Mouse (Mus musculus) T-cell, adult 2 months (primary cell): ENCODE data around the gene Pdk2.

ENCODE experiments used
- DNase-seq: peaks from one replicate; pipeline ENCODE4 v3.0.0; 2022; ENCODE audit warnings: low spot score

Gene Pdk2

DNA sequence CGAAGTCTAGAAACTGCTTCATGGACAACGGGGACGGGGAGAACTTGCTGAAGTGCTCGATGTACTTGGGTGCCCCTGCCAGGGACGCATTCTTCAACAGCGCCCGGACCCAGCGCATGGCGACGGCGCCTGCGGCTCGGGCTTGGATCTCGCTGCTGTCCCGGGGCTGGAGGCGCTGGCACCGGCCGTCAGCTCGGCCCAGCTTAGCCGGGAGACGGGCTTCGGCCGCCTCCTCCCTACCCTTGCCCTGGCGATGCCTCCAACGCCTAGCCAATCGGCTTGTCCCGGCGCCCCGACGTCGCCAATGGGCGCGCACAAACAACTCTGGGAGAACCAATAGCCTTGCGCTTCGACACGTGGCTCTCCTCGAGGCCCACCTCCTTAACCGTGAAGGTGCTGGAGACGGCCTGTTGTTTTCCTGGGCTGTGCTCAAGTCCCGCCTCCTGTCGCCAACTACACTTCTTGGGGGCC, at the start of gene Pdk2:
Gene Pdk2 (minus strand): TSS at position 216 of the 471 bp plus-strand sequence.
- peak; percentile 92 for DNase-seq

GRCm38 (mm10) chr11:95088857-95089779, 48.0 kb upstream of the Pdk2 start:
- DNase-seq = no peak

DNA sequence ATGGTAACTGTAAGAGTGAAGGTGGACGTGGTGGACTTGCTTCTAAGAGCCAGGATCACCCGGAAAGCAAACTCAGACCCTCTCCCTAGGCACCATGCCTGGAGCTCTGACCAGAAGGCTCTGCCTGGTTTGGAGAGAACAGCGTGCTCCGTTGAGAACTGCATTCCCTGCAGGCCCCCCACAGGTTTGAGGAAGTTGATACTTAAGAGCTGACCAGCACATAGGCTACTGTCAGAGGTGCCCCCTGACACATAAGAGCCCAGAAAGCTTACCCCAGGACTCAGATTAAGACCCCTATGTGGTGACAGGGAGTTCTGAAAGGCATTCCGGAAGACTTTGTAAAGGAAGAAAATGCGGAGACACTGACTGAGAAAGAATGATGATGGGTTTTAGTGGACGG, 47.1 kb upstream of the Pdk2 start:
- no peak for DNase-seq

- no peak for DNase-seq
These were observed 46.4 kb upstream of the Pdk2 start for GRCm38 (mm10) chr11:95087301-95088228.

DNA sequence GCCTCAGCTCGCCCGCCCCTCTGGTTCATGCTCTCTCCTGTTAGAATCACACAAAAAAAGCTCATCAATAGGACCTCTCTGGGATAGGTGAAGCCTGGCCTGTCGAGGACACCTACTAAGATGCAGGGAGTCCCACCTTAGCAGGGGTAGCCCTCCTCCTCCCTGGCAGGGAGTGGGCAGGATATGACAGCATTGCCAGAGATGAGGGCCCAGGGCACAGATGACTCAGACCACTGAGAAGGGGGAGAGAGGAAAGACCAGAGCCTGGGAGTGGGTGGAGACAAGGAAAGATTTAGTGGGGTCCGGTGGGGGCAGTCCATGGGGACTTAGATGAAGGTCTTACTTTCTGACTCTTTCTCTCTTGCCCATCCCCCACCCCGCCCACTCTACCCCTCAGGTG, 45.1 kb upstream of the Pdk2 start:
- DNase-seq = no peak

DNA sequence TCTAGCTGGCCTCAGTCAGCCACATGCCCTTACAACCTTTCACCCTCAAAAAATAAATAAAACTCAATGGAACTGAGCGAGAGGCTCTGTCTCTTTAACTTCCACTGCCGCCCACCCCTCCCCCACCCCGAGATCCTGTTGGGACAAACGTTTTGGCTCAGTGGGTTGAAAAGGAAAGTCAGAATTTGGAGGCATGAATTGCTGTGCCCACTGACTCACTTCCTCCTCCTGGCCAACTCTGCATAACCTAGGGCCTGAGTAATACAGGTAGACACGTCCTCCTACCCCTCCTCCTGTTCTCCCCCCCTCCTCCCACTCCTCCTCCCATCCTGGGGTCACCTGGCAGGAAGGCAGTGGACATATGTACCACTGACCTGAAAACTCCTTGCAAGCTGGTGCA, 44.6 kb upstream of the Pdk2 start:
- DNase-seq = no peak

DNA sequence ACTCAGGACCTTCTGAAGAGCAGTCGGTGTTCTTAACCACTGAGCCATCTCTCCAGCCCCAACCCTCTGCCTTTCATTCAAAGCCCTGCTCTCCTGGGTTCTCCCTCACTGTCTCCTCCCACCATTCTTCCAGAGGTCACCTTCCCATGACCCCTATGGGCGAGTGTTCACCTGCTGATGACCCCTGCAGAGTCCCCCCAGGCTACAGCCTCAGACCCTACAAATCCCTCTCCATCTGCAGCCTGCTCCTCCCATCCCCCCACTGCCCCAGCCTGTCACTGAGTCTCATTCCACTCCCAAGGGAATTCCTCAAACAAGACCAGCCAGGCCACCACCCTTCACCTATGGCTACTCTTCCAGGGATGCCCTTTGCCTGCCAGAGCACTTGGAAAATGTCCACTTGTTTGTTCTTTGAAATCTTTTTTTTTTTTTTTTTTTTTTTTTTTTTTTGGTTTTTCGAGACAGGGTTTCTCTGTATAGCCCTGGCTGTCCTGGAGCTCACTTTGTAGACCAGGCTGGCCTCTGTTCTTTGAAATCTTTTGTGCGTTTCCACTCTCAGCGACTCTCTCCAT, 43.7 kb upstream of the Pdk2 start:
- DNase-seq = no peak

DNA sequence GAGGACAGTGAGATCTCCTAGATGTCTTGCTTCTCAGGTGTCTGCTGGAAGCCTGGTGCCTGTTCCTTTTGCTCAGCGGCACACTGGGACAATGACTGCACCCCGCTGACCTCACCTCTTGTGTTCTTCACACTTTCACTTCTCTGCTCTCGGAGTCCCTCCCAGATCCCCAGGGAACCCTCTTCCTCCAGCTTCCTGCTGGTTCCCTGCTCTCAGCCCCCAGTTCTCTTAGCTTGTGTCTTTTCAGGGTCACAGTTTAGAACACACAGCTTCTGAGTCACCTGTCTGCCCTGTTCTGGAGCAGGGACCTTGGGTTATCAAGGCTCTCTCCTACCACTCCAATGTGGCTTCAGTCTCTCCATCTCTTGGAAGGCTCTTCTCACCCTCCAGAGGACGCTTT, 43.0 kb upstream of the Pdk2 start:
- no peak for DNase-seq

DNA sequence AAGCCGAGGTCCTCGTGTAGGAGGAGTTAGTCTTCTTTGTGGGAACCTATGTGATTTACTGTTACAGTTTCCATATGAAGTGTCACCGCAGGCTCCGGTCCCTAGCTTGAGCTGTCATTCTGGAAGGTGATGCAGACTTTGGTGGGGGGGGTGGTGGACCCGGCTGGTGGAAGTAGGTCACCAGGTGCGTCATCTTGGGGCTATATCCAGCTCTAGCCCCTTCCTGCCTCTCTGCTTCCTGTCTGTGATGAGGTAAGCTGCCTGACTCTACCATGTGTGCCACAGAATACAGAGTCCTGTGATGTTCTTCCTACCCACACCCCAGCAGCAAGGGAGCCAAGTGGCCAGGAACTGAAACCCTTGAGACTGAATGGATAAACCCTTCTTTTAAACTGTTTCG, 41.7 kb upstream of the Pdk2 start:
- DNase-seq = no peak

- DNase-seq = no peak
These were observed 39.6 kb upstream of the Pdk2 start for GRCm38 (mm10) chr11:95080783-95081182.

- no peak for DNase-seq
These were observed 38.2 kb upstream of the Pdk2 start for GRCm38 (mm10) chr11:95079256-95079875.

DNA sequence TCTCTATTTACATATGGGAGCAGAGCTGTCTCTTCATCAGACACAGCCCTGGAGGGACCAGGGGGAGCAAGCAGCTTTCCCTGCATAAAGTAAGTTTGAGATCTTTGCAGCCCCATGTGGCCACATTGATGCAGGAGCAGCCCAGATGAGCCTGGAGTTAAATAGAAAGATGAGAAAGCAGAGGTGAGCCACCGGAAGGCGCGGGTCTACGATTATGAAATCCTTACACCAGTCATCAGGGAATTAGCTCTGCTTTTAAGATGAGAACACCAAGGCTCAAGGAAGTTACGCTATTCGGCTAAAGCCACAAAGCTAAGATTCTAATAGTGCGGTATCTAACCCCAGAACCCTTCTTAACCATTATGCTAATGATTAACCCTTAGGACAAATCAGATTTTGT, 36.8 kb upstream of the Pdk2 start:
- no peak for DNase-seq

DNA sequence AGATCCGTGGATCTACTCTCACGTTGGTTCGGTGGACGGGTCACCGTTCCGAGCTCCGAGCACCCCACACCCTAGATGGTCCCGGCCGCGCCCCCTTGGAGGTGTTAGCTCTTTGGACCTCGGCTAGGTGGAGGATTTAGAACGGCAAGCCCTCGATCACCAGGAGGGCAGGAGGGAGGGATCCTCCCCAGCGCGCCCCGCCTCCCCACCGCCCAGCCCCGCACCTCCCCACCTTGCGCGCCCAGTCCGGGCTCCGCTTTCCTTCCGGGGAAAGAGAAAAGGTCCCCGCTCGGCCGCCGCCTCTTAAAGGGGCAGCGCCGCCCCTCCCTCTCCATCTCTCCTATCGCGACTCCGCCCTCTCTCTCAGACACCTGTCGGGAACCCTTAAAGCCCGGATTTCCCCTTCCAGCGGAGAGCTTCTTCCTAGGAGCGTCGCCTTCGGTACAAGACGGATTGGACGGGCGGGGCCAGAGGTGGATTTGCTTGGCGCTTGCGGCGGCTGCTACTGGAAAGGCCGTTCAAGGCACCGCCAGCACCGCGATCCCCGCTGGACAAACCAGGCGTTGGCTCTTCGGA, 35.5 kb upstream of the Pdk2 start, which contains the start of gene Itga3:
Gene Itga3 (minus strand): TSS at position 266 of the 576 bp plus-strand sequence.
- DNase-seq = peak; percentile 36

DNA sequence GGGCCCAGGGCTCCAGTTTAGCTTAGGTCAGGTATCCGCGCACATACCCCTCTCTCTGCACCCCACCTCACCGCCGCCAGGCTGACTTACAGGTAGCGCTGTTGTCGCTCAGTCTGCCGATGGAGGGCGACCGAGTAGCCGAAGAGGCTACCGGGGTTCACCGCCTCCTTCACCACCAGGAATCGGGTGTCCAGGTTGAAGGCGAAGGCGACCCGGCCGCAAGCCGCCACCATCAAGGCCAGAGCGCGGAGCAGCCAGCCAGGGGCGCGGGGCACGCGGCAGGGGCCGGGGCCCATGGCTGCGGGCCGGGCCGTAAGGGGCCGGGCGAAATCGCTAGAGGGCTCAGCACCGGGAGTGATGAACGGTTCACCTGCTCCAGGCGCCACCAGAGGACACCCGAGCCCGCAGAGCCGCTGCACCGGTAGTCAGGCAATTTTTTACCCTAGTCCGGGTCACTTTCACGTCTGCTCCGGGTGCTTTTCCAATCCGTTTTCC, 34.9 kb upstream of the Pdk2 start:
- DNase-seq = peak; percentile 60

GRCm38 (mm10) chr11:95075197-95076040, 34.3 kb upstream of the Pdk2 start:
- no peak for DNase-seq

- no peak for DNase-seq
These were observed 33.5 kb upstream of the Pdk2 start for GRCm38 (mm10) chr11:95074694-95075093.

GRCm38 (mm10) chr11:95073835-95074234, 32.7 kb upstream of the Pdk2 start:
- DNase-seq = no peak

DNA sequence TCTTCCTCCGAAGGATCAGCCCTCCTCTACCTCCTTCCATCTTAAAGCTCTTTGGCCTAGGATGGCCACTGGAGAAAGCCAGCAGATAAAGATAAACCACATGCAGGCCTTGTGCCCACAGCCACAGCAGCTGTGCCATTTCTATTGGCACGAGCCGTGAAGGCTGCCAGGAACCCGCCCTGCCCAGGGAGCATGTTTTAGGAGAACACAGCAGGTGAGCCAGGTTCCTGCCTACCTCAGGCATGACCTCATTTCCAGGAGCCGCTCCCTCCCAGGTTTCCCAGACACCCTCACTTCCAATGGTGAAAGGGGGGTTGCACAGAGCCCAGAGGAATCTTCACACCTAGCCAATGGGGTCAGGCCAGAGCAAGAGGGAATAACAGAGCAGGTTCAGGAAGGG, 31.6 kb upstream of the Pdk2 start:
- DNase-seq = no peak

GRCm38 (mm10) chr11:95072136-95072535, 31.0 kb upstream of the Pdk2 start:
- DNase-seq = no peak

- no peak for DNase-seq
These were observed 30.1 kb upstream of the Pdk2 start for GRCm38 (mm10) chr11:95071266-95071665.
